Mouse (Mus musculus): Measurements from ENCODE around the gene Casz1. TPM values are rescaled to one million over a fixed set of nuclear protein-coding genes. Genes with fewer than 3 reads are reported as not detected.

The Casz1 gene
- polyA plus RNA-seq, 1 experiment from 2014 or later = 19.9 TPM

- no peak overlapping the region for H3K4me3 ChIP-seq (ENCODE audit: low read depth, low read length)
- peaks cover 48% of the 10 kb centered on the region for H3K4me1 ChIP-seq (ENCODE audit: control insufficient read depth, insufficient read depth, low read length)
- no peak overlapping the region for H3K4me2 ChIP-seq
- ATAC-seq (replicated peaks; ENCODE audit: insufficient number of reproducible peaks, low FRiP score, low TSS enrichment) = no peak
- H3K36me3 ChIP-seq (ENCODE audit: control insufficient read depth, insufficient read depth, low read length) = no peaks in the 10 kb centered on the region
- peaks cover 19% of the 10 kb centered on the region for H3K27me3 ChIP-seq (ENCODE audit: control insufficient read depth, insufficient read depth, low read length)
- no peak overlapping the region for H3K9ac ChIP-seq (ENCODE audit: low read depth, low read length)
- WGBS (ENCODE audit: insufficient replicate concordance) = 66% methylated on average over 6 of the region's 6 CpGs
- no peak overlapping the region for H3K27ac ChIP-seq (ENCODE audit: low read depth, low read length)
- no peaks in the 10 kb centered on the region for H3K9me3 ChIP-seq (replicated peaks; ENCODE audit: control insufficient read depth, low read length)
Observed at GRCm38 (mm10) chr4:148889011-148889410, 84.8 kb downstream of the Casz1 start.

GRCm38 (mm10) chr4:148890442-148890841, 86.2 kb downstream of the Casz1 start:
- H3K36me3 ChIP-seq (ENCODE audit: control insufficient read depth, insufficient read depth, low read length) = no peaks in the 10 kb centered on the region
- no peaks in the 10 kb centered on the region for H3K9me3 ChIP-seq (replicated peaks; ENCODE audit: control insufficient read depth, low read length)
- H3K4me2 ChIP-seq = peak overlapping the region; percentile 59
- H3K4me3 ChIP-seq (ENCODE audit: low read depth, low read length) = no peak overlapping the region
- 62% methylated on average over 8 of the region's 8 CpGs for WGBS (ENCODE audit: insufficient replicate concordance)
- H3K27ac ChIP-seq (ENCODE audit: low read depth, low read length) = no peak overlapping the region
- 0 out of 2 replicates have a peak overlapping the region, but pooled peaks have one; percentile 50 for H3K9ac ChIP-seq (ENCODE audit: low read depth, low read length)
- peaks cover 39% of the 10 kb centered on the region for H3K4me1 ChIP-seq (ENCODE audit: control insufficient read depth, insufficient read depth, low read length)
- ATAC-seq (replicated peaks; ENCODE audit: insufficient number of reproducible peaks, low FRiP score, low TSS enrichment) = no peak
- peaks cover 20% of the 10 kb centered on the region for H3K27me3 ChIP-seq (ENCODE audit: control insufficient read depth, insufficient read depth, low read length)

GRCm38 (mm10) chr4:148890892-148891838, 86.9 kb downstream of the Casz1 start:
- Histone ChIP-seq H3K9ac (ENCODE audit: low read depth, low read length) (peak overlapping the region; percentile 50), H3K4me2 (peak overlapping the region; percentile 59), H3K36me3 (ENCODE audit: control insufficient read depth, insufficient read depth, low read length) (no peaks in the 10 kb centered on the region), H3K27me3 (ENCODE audit: control insufficient read depth, insufficient read depth, low read length) (peaks cover 20% of the 10 kb centered on the region), H3K27ac (ENCODE audit: low read depth, low read length) (no peak overlapping the region), H3K9me3 (replicated peaks; ENCODE audit: control insufficient read depth, low read length) (no peaks in the 10 kb centered on the region), H3K4me1 (ENCODE audit: control insufficient read depth, insufficient read depth, low read length) (peaks cover 37% of the 10 kb centered on the region), H3K4me3 (ENCODE audit: low read depth, low read length) (peak overlapping the region; percentile 29)
- ATAC-seq (replicated peaks; ENCODE audit: insufficient number of reproducible peaks, low FRiP score, low TSS enrichment) = no peak; the same call in 1 of the 2 replicates
- WGBS (ENCODE audit: insufficient replicate concordance) = 7% methylated on average over 48 of the region's 52 CpGs

- H3K27ac ChIP-seq (ENCODE audit: low read depth, low read length) = no peak overlapping the region
- WGBS (ENCODE audit: insufficient replicate concordance) = 70% methylated on average over 6 of the region's 6 CpGs
- peaks cover 17% of the 10 kb centered on the region for H3K27me3 ChIP-seq (ENCODE audit: control insufficient read depth, insufficient read depth, low read length)
Observed at GRCm38 (mm10) chr4:148896125-148896524, 91.9 kb downstream of the Casz1 start.

GRCm38 (mm10) chr4:148899927-148900294, 95.7 kb downstream of the Casz1 start:
- Histone ChIP-seq H3K9ac (ENCODE audit: low read depth, low read length) (peak overlapping the region; percentile 62), H3K27ac (ENCODE audit: low read depth, low read length) (peak overlapping the region; percentile 76), H3K4me1 (ENCODE audit: control insufficient read depth, insufficient read depth, low read length) (peaks cover 31% of the 10 kb centered on the region), H3K4me3 (ENCODE audit: low read depth, low read length) (peak overlapping the region; percentile 65), H3K27me3 (ENCODE audit: control insufficient read depth, insufficient read depth, low read length) (peaks cover 19% of the 10 kb centered on the region), H3K36me3 (ENCODE audit: control insufficient read depth, insufficient read depth, low read length) (no peaks in the 10 kb centered on the region), H3K9me3 (replicated peaks; ENCODE audit: control insufficient read depth, low read length) (no peaks in the 10 kb centered on the region), H3K4me2 (peak overlapping the region; percentile 68)
- ATAC-seq (replicated peaks; ENCODE audit: insufficient number of reproducible peaks, low FRiP score, low TSS enrichment) = no peak
- 17% methylated on average over 1 of the region's 1 CpGs for WGBS (ENCODE audit: insufficient replicate concordance)

More at GRCm38 (mm10) chr4:148896125-148896524, 91.9 kb downstream of the Casz1 start:
- Histone ChIP-seq H3K4me1 (ENCODE audit: control insufficient read depth, insufficient read depth, low read length) (peaks cover 22% of the 10 kb centered on the region), H3K4me2 (no peak overlapping the region), H3K4me3 (ENCODE audit: low read depth, low read length) (no peak overlapping the region), H3K36me3 (ENCODE audit: control insufficient read depth, insufficient read depth, low read length) (no peaks in the 10 kb centered on the region), H3K9me3 (replicated peaks; ENCODE audit: control insufficient read depth, low read length) (no peaks in the 10 kb centered on the region), H3K9ac (ENCODE audit: low read depth, low read length) (no peak overlapping the region)
- ATAC-seq (replicated peaks; ENCODE audit: insufficient number of reproducible peaks, low FRiP score, low TSS enrichment) = no peak

GRCm38 (mm10) chr4:148900295-148901211, 96.3 kb downstream of the Casz1 start:
- Histone ChIP-seq H3K27me3 (ENCODE audit: control insufficient read depth, insufficient read depth, low read length) (peaks cover 19% of the 10 kb centered on the region), H3K4me3 (ENCODE audit: low read depth, low read length) (peak overlapping the region; percentile 65), H3K9me3 (replicated peaks; ENCODE audit: control insufficient read depth, low read length) (no peaks in the 10 kb centered on the region), H3K9ac (ENCODE audit: low read depth, low read length) (peak overlapping the region; percentile 62), H3K27ac (ENCODE audit: low read depth, low read length) (peak overlapping the region; percentile 76), H3K36me3 (ENCODE audit: control insufficient read depth, insufficient read depth, low read length) (no peaks in the 10 kb centered on the region), H3K4me2 (peak overlapping the region; percentile 68), H3K4me1 (ENCODE audit: control insufficient read depth, insufficient read depth, low read length) (peaks cover 32% of the 10 kb centered on the region)
- under 1% methylated on average over 99 of the region's 123 CpGs for WGBS (ENCODE audit: insufficient replicate concordance)
- peak; percentile 76 for ATAC-seq (replicated peaks; ENCODE audit: insufficient number of reproducible peaks, low FRiP score, low TSS enrichment)

- Histone ChIP-seq H3K27me3 (ENCODE audit: control insufficient read depth, insufficient read depth, low read length) (peaks cover 19% of the 10 kb centered on the region), H3K4me1 (ENCODE audit: control insufficient read depth, insufficient read depth, low read length) (peaks cover 37% of the 10 kb centered on the region)
- ATAC-seq (replicated peaks; ENCODE audit: insufficient number of reproducible peaks, low FRiP score, low TSS enrichment) = 0 out of 2 replicates have a peak, but pooled peaks have one; percentile 17
Observed at GRCm38 (mm10) chr4:148901275-148902052, 97.2 kb downstream of the Casz1 start.

More at GRCm38 (mm10) chr4:148901275-148902052, 97.2 kb downstream of the Casz1 start:
- Histone ChIP-seq H3K9ac (ENCODE audit: low read depth, low read length) (peak overlapping the region; percentile 62), H3K4me2 (peak overlapping the region; percentile 68), H3K27ac (ENCODE audit: low read depth, low read length) (peak overlapping the region; percentile 73), H3K9me3 (replicated peaks; ENCODE audit: control insufficient read depth, low read length) (no peaks in the 10 kb centered on the region), H3K36me3 (ENCODE audit: control insufficient read depth, insufficient read depth, low read length) (no peaks in the 10 kb centered on the region), H3K4me3 (ENCODE audit: low read depth, low read length) (peak overlapping the region; percentile 65)
- 1% methylated on average over 50 of the region's 64 CpGs for WGBS (ENCODE audit: insufficient replicate concordance)

Measured in heart, embryonic 11.5 days (tissue).